Mouse (Mus musculus): ENCODE measurements around the gene Creld2.

The Creld2 gene

GRCm38 (mm10) chr15:88854119-88854968, 34.9 kb downstream of the Creld2 start:
- DNase-seq: no peak

GRCm38 (mm10) chr15:88854969-88855830, 35.8 kb downstream of the Creld2 start:
- no peak for DNase-seq

- no peak for DNase-seq
Observed at GRCm38 (mm10) chr15:88855896-88856417, 36.5 kb downstream of the Creld2 start.

- no peak for DNase-seq
Observed at GRCm38 (mm10) chr15:88856613-88857012, 37.2 kb downstream of the Creld2 start.

GRCm38 (mm10) chr15:88857361-88857760, 37.9 kb downstream of the Creld2 start:
- DNase-seq: no peak

- DNase-seq: no peak
Observed at GRCm38 (mm10) chr15:88858141-88858541, 38.7 kb downstream of the Creld2 start.

GRCm38 (mm10) chr15:88858707-88859106, 39.3 kb downstream of the Creld2 start:
- no peak for DNase-seq

- DNase-seq: no peak
Observed at GRCm38 (mm10) chr15:88859206-88859970, 39.9 kb downstream of the Creld2 start.

- DNase-seq: no peak
Observed at GRCm38 (mm10) chr15:88860781-88861180, 41.3 kb downstream of the Creld2 start.

- DNase-seq: peak; percentile 97 to 98
Observed at GRCm38 (mm10) chr15:88861772-88862622, 42.6 kb downstream of the Creld2 start, which contains the start of gene Pim3. Gene Pim3 (plus strand): TSS chr15:88862186.

GRCm38 (mm10) chr15:88862881-88863694, 43.6 kb downstream of the Creld2 start:
- DNase-seq: peak; percentile 58 to 69

- peak; percentile 67 to 70 for DNase-seq
Observed at GRCm38 (mm10) chr15:88863695-88864231, 44.3 kb downstream of the Creld2 start.

GRCm38 (mm10) chr15:88864270-88865030, 45.0 kb downstream of the Creld2 start:
- no peak for DNase-seq

GRCm38 (mm10) chr15:88865061-88865460, 45.6 kb downstream of the Creld2 start:
- no peak for DNase-seq

- no peak for DNase-seq
Observed at GRCm38 (mm10) chr15:88865888-88866695, 46.6 kb downstream of the Creld2 start.

- no peak for DNase-seq
Observed at GRCm38 (mm10) chr15:88866934-88867356, 47.5 kb downstream of the Creld2 start.

- DNase-seq: peak in 1 of 2 experiments; percentile 38
Observed at GRCm38 (mm10) chr15:88867368-88868023, 48.0 kb downstream of the Creld2 start.

Measured in B cell, adult 2 months (primary cell).